Mouse (Mus musculus): ENCODE results near the gene Blm.
A peak's percentile ranks its signal among the peaks of the same experiment; 100 is the strongest.

Blm gene

GRCm38 (mm10) chr7:80535009-80535744 is at the start of gene Blm:
TSS of gene Blm (minus strand) at chr7:80535119.
- DNase-seq, result peak; percentile 96 to 98

GRCm38 (mm10) chr7:80583981-80584380 is 49.1 kb upstream of the Blm start:
- DNase-seq, result peak; percentile 62 to 69

- DNase-seq, result no peak
Observed at GRCm38 (mm10) chr7:80582821-80583451, 48.0 kb upstream of the Blm start.

- peak in 1 of 2 experiments; percentile 27 for DNase-seq
Observed at GRCm38 (mm10) chr7:80580368-80580767, 45.4 kb upstream of the Blm start.

- DNase-seq, result no peak
Observed at GRCm38 (mm10) chr7:80577417-80577980, 42.6 kb upstream of the Blm start.

GRCm38 (mm10) chr7:80576626-80577025 is 41.7 kb upstream of the Blm start:
- DNase-seq, result no peak

- DNase-seq, result no peak
Observed at GRCm38 (mm10) chr7:80575750-80576149, 40.8 kb upstream of the Blm start.

- peak; percentile 25 to 31 for DNase-seq
Observed at GRCm38 (mm10) chr7:80573076-80573475, 38.2 kb upstream of the Blm start.

- DNase-seq, result no peak
Observed at GRCm38 (mm10) chr7:80567982-80568381, 33.1 kb upstream of the Blm start.

- DNase-seq, result no peak
Observed at GRCm38 (mm10) chr7:80561931-80562330, 27.0 kb upstream of the Blm start.

GRCm38 (mm10) chr7:80561271-80561670 is 26.4 kb upstream of the Blm start:
- no peak for DNase-seq

GRCm38 (mm10) chr7:80558572-80558971 is 23.7 kb upstream of the Blm start:
- DNase-seq, result no peak

GRCm38 (mm10) chr7:80558101-80558500 is 23.2 kb upstream of the Blm start:
- peak in 1 of 2 experiments; percentile 19 for DNase-seq

- DNase-seq, result no peak
Observed at GRCm38 (mm10) chr7:80557161-80557560, 22.2 kb upstream of the Blm start.

- peak in 1 of 2 experiments; percentile 16 for DNase-seq
Observed at GRCm38 (mm10) chr7:80556166-80556565, 21.2 kb upstream of the Blm start.

GRCm38 (mm10) chr7:80555146-80555545 is 20.2 kb upstream of the Blm start:
- no peak for DNase-seq

GRCm38 (mm10) chr7:80554180-80555021 is 19.5 kb upstream of the Blm start:
- DNase-seq, result no peak

- no peak for DNase-seq
Observed at GRCm38 (mm10) chr7:80548513-80549260, 13.8 kb upstream of the Blm start.

- no peak for DNase-seq
Observed at GRCm38 (mm10) chr7:80542139-80542831, 7.4 kb upstream of the Blm start.

GRCm38 (mm10) chr7:80539581-80539980 is 4.7 kb upstream of the Blm start:
- no peak for DNase-seq

- peak; percentile 4 to 9 for DNase-seq
Observed at GRCm38 (mm10) chr7:80534291-80535008, 469 bp downstream of the Blm start.
